Mouse (Mus musculus): ENCODE results near the gene Wipi1.

GRCm38 (mm10) chr11:109572051-109572450 lies 39.7 kb downstream of the Wipi1 start:
- TF ChIP-seq CTCF (IDR thresholded peaks at IDR 0.05; ENCODE audit: control insufficient read depth, insufficient read depth, insufficient read length) (no peak), MAX (IDR thresholded peaks at IDR 0.05) (no peak), USF1 (IDR thresholded peaks at IDR 0.05; ENCODE audit: low read depth) (no peak), MYOD1 (IDR thresholded peaks at IDR 0.05; ENCODE audit: control insufficient read depth, insufficient read length, low read depth) (no peak)

Measured in C2C12 (cell line).